Comparison of ENCODE assay signal across 19 mouse cellular contexts in genomic region chr2:77454341-77454937, GRCm38 (mm10).
DNase-seq lines count a peak whose midpoint lies in the region; TF ChIP-seq lines count a peak whose summit lies in the region.
"Had no signal": no experiment of that assay in that cellular context is flagged by ENCODE, and none has a peak within 500 bp of the region (broad histone marks: within the 10 kb centered on the region; RNA-seq: fewer than 3 reads in every experiment).

No protein-coding gene starts in this region.

- TF ChIP-seq CTCF in olfactory bulb, adult 2 months (IDR thresholded peaks at IDR 0.05; ENCODE audit: insufficient read depth, low read depth, low read length), result no peak

- no peak overlapping the region for H3K4me3 ChIP-seq in olfactory bulb, adult 2 months (ENCODE audit: insufficient read depth, low read depth, low read length)
- H3K4me3 ChIP-seq: forebrain, embryonic 13.5 days; limb, embryonic 15.5 days; neural tube, embryonic 13.5 days; stomach, embryonic 15.5 days had no signal

- peak overlapping the region; percentile 84 for H3K27ac ChIP-seq in olfactory bulb, adult 2 months (ENCODE audit: insufficient read depth, low read depth, low read length)
- H3K27ac ChIP-seq: forebrain, embryonic 13.5 days; hindbrain, postnatal 0 days; limb, embryonic 15.5 days; macrophage; neural tube, embryonic 13.5 days; stomach, embryonic 15.5 days had no signal

- H3K4me1 ChIP-seq in olfactory bulb, adult 2 months (ENCODE audit: control insufficient read depth, insufficient read depth, low read length), result peaks cover 14% of the 10 kb centered on the region
- H3K4me1 ChIP-seq: forebrain, embryonic 13.5 days; limb, embryonic 15.5 days; stomach, embryonic 15.5 days had no signal

- DNase-seq in gastrocnemius, adult 18-20 months (ENCODE audit: low spot score), result peak; percentile 32
- DNase-seq in gastrocnemius, postnatal 10 days, result no peak
- DNase-seq in lung, adult 18-20 months, result peak; percentile 42 to 56
- DNase-seq in lung, postnatal 10 days, result no peak
- DNase-seq in heart, postnatal 36 days, result peak; percentile 12 to 22
- no peak for DNase-seq in cerebellum, adult 8-10 months
- DNase-seq in kidney, postnatal 14 days, result no peak
- DNase-seq: cerebellum, adult 2 months; embryo, embryonic 11 days; kidney, adult 18-20 months; kidney, postnatal 36 days; right cerebral cortex, postnatal 4 days had no signal

- no peak for TF ChIP-seq POLR2A in olfactory bulb, adult 2 months (IDR thresholded peaks at IDR 0.05; ENCODE audit: insufficient read depth, low read depth, low read length)

- intact Hi-C loops in heart, postnatal 36 days (cut with DNase I), result no loop called here

- WGBS in olfactory bulb, adult 2 months, result 71% methylated on average over 7 of the region's 7 CpGs

Comparison
In these comparisons a context has a peak if more than half of its experiments do, and no peak if none do; other contexts are left out.
1. DNase-seq: peak in gastrocnemius, adult 18-20 months (single experiment), lung, adult 18-20 months (2 of 2) and heart, postnatal 36 days (2 of 2); none in gastrocnemius, postnatal 10 days (single experiment), lung, postnatal 10 days (single experiment), cerebellum, adult 8-10 months (single experiment) and kidney, postnatal 14 days (single experiment).